Mouse (Mus musculus): Measurements from ENCODE around the gene Map3k5. TPM values are rescaled to one million over a fixed set of nuclear protein-coding genes. Genes with fewer than 3 reads are reported as not detected.

Map3k5 gene
- total RNA-seq, 2 experiments from 2014 or later = 20.5 to 33.3 TPM

GRCm38 (mm10) chr10:20040677-20041076 lies 106.4 kb downstream of the Map3k5 start:
- DNase-seq (ENCODE audit: low spot score in 2 of 2) = no peak

GRCm38 (mm10) chr10:20042081-20042480 lies 107.8 kb downstream of the Map3k5 start:
- no peak for DNase-seq (ENCODE audit: low spot score in 2 of 2)

GRCm38 (mm10) chr10:20044051-20044450 lies 109.8 kb downstream of the Map3k5 start:
- no peak for DNase-seq (ENCODE audit: low spot score in 2 of 2)

- no peak for DNase-seq (ENCODE audit: low spot score in 2 of 2)
Observed at GRCm38 (mm10) chr10:20045733-20046495, 111.6 kb downstream of the Map3k5 start.

- no peak for DNase-seq (ENCODE audit: low spot score in 2 of 2)
Observed at GRCm38 (mm10) chr10:20056859-20057644, 122.8 kb downstream of the Map3k5 start.

- no peak for DNase-seq (ENCODE audit: low spot score in 2 of 2)
Observed at GRCm38 (mm10) chr10:20058031-20058430, 123.8 kb downstream of the Map3k5 start.

- no peak for DNase-seq (ENCODE audit: low spot score in 2 of 2)
Observed at GRCm38 (mm10) chr10:20058841-20059240, 124.6 kb downstream of the Map3k5 start.

- DNase-seq (ENCODE audit: low spot score in 2 of 2) = no peak
Observed at GRCm38 (mm10) chr10:20060320-20060970, 126.2 kb downstream of the Map3k5 start.

GRCm38 (mm10) chr10:20064556-20065207 lies 130.4 kb downstream of the Map3k5 start:
- no peak for DNase-seq (ENCODE audit: low spot score in 2 of 2)

GRCm38 (mm10) chr10:20066069-20066665 lies 131.9 kb downstream of the Map3k5 start:
- DNase-seq (ENCODE audit: low spot score in 2 of 2) = no peak

GRCm38 (mm10) chr10:20069771-20070460 lies 135.6 kb downstream of the Map3k5 start:
- DNase-seq (ENCODE audit: low spot score in 2 of 2) = no peak

GRCm38 (mm10) chr10:20070576-20071109 lies 136.4 kb downstream of the Map3k5 start:
- no peak for DNase-seq (ENCODE audit: low spot score in 2 of 2)

- no peak for DNase-seq (ENCODE audit: low spot score in 2 of 2)
Observed at GRCm38 (mm10) chr10:20071716-20072115, 137.4 kb downstream of the Map3k5 start.

- peak; percentile 74 to 77 for DNase-seq (ENCODE audit: low spot score in 2 of 2)
Observed at GRCm38 (mm10) chr10:20073236-20073893, 139.1 kb downstream of the Map3k5 start.

- no peak for DNase-seq (ENCODE audit: low spot score in 2 of 2)
Observed at GRCm38 (mm10) chr10:20076541-20077469, 142.5 kb downstream of the Map3k5 start.

- DNase-seq (ENCODE audit: low spot score in 2 of 2) = no peak
Observed at GRCm38 (mm10) chr10:20078350-20078749, 144.1 kb downstream of the Map3k5 start.

- no peak for DNase-seq (ENCODE audit: low spot score in 2 of 2)
Observed at GRCm38 (mm10) chr10:20087841-20088240, 153.6 kb downstream of the Map3k5 start.

- DNase-seq (ENCODE audit: low spot score in 2 of 2) = no peak
Observed at GRCm38 (mm10) chr10:20089026-20089425, 154.8 kb downstream of the Map3k5 start.
